Mouse (Mus musculus): ENCODE measurements at regions not wholly inside any gene's neighbourhood (a gene's known extent, or its start where the extent isn't known, plus 50 kb on each side); places are given as distances from the start of the nearest gene placed in this dataset.

DNA sequence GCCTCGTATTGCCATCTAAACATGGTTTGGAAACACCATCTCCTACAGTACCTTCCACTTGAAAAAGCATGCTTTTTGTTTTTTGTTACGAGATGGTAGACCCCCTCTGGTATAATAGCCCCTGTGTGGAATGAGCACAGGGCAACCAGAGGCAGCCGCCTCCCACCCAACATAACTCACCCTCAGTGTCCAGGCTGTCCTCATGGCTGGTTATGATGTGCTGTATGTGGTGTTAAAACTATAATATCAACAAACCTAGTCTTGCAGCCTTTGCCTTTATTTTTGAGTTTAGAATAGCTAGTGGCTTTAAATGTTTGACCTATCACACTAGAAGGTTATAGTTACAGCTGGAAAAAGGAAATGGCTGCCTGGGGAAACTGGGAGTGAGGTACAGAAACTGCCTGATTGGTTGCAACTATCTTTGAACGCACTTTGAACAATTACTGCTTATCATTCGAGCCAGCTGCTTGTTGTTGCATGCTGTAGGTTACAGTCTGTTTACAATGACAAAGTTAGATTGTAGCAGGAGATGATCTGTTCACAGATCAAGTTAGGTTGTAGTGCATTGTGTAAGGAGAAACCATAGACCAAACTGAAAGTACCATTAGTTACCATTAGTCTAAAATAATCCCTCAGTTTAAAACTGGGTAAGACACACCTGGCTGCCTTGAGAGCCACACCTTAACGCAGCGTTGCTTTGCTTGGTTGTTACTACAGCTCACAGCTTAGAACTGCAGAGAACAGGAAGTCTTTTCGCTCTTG is 414.8 kb downstream of the Klf5 start:
- 75% methylated on average over 8 of the region's 8 CpGs for WGBS
- no peak for ATAC-seq (replicated peaks; ENCODE audit: low FRiP score)
- no peaks in the 10 kb centered on the region for H3K4me1 ChIP-seq (replicated peaks; ENCODE audit: control insufficient read depth, insufficient read depth, low read length)

DNA sequence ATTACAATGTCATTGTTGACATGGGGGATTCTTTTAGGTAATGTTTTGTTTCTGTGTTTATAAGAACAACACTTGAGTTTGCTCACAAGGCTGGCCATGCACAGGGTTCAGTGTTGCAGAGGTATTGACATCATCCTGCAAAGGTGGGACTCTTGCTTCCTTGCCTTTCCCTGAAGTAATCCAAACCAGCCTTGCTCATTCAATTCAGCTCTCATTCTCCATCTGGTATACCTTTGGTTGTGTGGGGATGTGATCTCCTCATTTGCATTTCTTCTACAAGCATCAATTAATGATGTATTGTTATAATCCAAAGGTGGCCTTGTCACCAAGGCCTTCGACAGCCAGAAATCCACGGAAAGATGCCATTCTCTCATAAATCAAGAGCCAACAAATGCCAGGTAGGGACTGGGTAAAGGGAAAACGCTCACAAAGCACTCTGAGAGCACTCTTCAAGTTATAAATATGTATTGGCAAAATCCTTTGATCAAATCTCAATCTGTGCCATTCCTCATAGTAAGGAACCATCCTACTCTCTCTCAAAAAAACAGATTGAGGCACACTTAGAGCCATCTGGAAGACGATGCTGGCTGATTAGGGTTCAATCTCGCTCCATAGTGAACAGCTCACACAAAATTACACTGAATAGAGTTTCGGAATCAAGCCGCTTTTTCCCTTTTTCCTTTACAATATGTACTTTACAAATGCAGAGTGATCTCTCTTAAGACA is 435.1 kb downstream of the Klf5 start:
- Histone ChIP-seq H3K9me3 (ENCODE audit: control insufficient read depth, low read length) (peaks cover 2% of the 10 kb centered on the region; the same call in 1 of the 2 replicates), H3K9ac (ENCODE audit: low read depth, low read length) (no peak overlapping the region), H3K4me2 (no peak overlapping the region), H3K4me3 (ENCODE audit: low read depth, low read length) (no peak overlapping the region), H3K4me1 (replicated peaks; ENCODE audit: control insufficient read depth, insufficient read depth, low read length) (no peaks in the 10 kb centered on the region), H3K27ac (ENCODE audit: low read depth, low read length) (no peak overlapping the region), H3K27me3 (replicated peaks; ENCODE audit: control insufficient read depth, insufficient read depth, low read length) (no peaks in the 10 kb centered on the region), H3K36me3 (ENCODE audit: control insufficient read depth, insufficient read depth, low read length) (no peaks in the 10 kb centered on the region)
- DNase-seq (ENCODE audit: low spot score) (no peak), ATAC-seq (replicated peaks; ENCODE audit: low FRiP score) (no peak)
- WGBS, result 80% methylated on average over 7 of the region's 7 CpGs

More for the DNA sequence above, 414.8 kb downstream of the Klf5 start:
- Histone ChIP-seq H3K9me3 (ENCODE audit: control insufficient read depth, low read length) (no peaks in the 10 kb centered on the region), H3K9ac (ENCODE audit: low read depth, low read length) (no peak overlapping the region), H3K36me3 (ENCODE audit: control insufficient read depth, insufficient read depth, low read length) (no peaks in the 10 kb centered on the region), H3K4me3 (ENCODE audit: low read depth, low read length) (no peak overlapping the region), H3K27ac (ENCODE audit: low read depth, low read length) (no peak overlapping the region), H3K27me3 (replicated peaks; ENCODE audit: control insufficient read depth, insufficient read depth, low read length) (no peaks in the 10 kb centered on the region), H3K4me2 (no peak overlapping the region)
- DNase-seq (ENCODE audit: low spot score), result no peak

DNA sequence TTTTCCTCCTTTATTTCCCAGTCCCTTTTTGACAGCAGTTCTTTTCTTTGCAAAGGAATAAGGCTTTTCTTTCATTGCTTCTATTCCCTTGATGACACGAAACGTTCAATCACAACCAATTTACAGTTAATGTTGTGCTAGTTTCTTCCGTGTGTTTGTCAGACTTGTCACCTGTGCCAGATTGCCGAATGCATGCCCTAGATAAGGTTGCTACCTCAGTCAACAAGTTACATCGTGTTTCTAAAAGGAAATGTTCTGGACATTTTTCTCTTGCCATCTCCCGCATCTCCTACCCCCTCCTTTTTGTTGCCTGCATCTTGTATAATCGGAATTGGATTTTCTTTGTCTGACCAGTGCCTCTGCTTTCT is 435.7 kb downstream of the Klf5 start:
- H3K36me3 ChIP-seq (ENCODE audit: control insufficient read depth, insufficient read depth, low read length), result no peaks in the 10 kb centered on the region
- no peak overlapping the region for H3K9ac ChIP-seq (ENCODE audit: low read depth, low read length)
- no peak overlapping the region for H3K27ac ChIP-seq (ENCODE audit: low read depth, low read length)
- H3K4me3 ChIP-seq (ENCODE audit: low read depth, low read length), result no peak overlapping the region
- WGBS, result 82% methylated on average over 7 of the region's 7 CpGs
- no peaks in the 10 kb centered on the region for H3K9me3 ChIP-seq (ENCODE audit: control insufficient read depth, low read length)
- ATAC-seq (replicated peaks; ENCODE audit: low FRiP score) (no peak), DNase-seq (ENCODE audit: low spot score) (no peak)
- H3K4me2 ChIP-seq, result no peak overlapping the region
- no peaks in the 10 kb centered on the region for H3K27me3 ChIP-seq (replicated peaks; ENCODE audit: control insufficient read depth, insufficient read depth, low read length)
- no peaks in the 10 kb centered on the region for H3K4me1 ChIP-seq (replicated peaks; ENCODE audit: control insufficient read depth, insufficient read depth, low read length)

DNA sequence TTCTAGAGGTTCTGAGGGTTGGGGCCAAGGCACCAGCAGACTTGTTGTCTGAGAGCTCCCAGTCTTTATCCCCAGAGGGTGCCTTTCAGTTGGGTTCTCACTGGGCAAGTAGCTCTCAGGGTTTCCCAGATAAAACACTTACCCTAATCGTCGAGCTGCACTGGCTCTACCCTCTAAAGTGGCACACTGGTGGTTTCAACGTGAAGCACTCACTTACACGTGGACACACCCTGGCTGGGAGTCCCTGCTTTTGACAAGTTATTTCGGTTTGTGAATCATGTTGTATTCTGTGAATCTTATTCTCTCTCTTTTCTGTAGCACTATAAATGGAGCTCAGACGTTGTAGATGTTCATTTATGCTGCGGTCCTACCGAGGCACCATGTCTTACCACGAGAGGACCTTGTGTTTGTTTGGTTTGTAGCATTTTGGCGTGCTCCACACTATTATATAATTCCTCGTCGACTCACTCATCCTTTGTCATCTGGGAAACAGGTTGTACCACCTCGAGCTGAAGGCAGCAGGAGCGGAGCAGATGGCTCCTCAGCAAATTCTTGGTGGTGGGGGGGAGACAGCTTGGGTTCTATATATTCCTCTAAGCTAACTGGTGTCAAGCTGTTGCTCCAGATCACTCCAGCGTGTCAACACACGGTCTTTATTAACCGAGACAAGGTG is 445.3 kb downstream of the Klf5 start:
- H3K9ac ChIP-seq (ENCODE audit: low read depth, low read length), result no peak overlapping the region
- H3K4me1 ChIP-seq (replicated peaks; ENCODE audit: control insufficient read depth, insufficient read depth, low read length), result no peaks in the 10 kb centered on the region
- H3K4me3 ChIP-seq (ENCODE audit: low read depth, low read length), result no peak overlapping the region
- no peak overlapping the region for H3K4me2 ChIP-seq
- no peaks in the 10 kb centered on the region for H3K9me3 ChIP-seq (ENCODE audit: control insufficient read depth, low read length)
- H3K36me3 ChIP-seq (ENCODE audit: control insufficient read depth, insufficient read depth, low read length), result no peaks in the 10 kb centered on the region
- H3K27ac ChIP-seq (ENCODE audit: low read depth, low read length), result no peak overlapping the region
- no peak for DNase-seq (ENCODE audit: low spot score)
- WGBS, result 81% methylated on average over 17 of the region's 17 CpGs
- no peaks in the 10 kb centered on the region for H3K27me3 ChIP-seq (replicated peaks; ENCODE audit: control insufficient read depth, insufficient read depth, low read length)
- ATAC-seq (replicated peaks; ENCODE audit: low FRiP score), result no peak

DNA sequence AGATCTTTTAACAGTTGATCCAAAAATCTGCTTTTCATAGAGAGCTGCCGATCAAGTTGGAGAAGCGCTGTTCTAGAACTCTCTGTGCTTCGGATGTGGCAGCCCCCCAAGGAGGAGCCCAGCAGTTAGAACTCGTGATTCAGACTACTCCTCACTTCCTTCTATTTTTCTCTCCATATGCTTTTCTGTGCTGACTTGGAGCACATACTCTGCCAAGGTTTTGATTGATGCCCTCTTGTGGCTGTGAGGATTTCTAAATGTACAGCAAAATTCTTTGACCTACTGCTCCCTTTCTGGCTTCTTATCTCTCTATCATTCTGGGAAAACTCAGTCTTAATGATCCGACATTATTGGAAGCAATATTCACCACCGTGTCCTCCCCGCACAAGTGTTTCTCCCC is 446.7 kb downstream of the Klf5 start:
- 74% methylated on average over 7 of the region's 7 CpGs for WGBS
- Histone ChIP-seq H3K27ac (ENCODE audit: low read depth, low read length) (no peak overlapping the region), H3K4me3 (ENCODE audit: low read depth, low read length) (no peak overlapping the region), H3K36me3 (ENCODE audit: control insufficient read depth, insufficient read depth, low read length) (no peaks in the 10 kb centered on the region), H3K9me3 (ENCODE audit: control insufficient read depth, low read length) (no peaks in the 10 kb centered on the region), H3K4me2 (no peak overlapping the region), H3K9ac (ENCODE audit: low read depth, low read length) (no peak overlapping the region), H3K27me3 (replicated peaks; ENCODE audit: control insufficient read depth, insufficient read depth, low read length) (no peaks in the 10 kb centered on the region), H3K4me1 (replicated peaks; ENCODE audit: control insufficient read depth, insufficient read depth, low read length) (no peaks in the 10 kb centered on the region)
- DNase-seq (ENCODE audit: low spot score), result no peak
- no peak for ATAC-seq (replicated peaks; ENCODE audit: low FRiP score)

DNA sequence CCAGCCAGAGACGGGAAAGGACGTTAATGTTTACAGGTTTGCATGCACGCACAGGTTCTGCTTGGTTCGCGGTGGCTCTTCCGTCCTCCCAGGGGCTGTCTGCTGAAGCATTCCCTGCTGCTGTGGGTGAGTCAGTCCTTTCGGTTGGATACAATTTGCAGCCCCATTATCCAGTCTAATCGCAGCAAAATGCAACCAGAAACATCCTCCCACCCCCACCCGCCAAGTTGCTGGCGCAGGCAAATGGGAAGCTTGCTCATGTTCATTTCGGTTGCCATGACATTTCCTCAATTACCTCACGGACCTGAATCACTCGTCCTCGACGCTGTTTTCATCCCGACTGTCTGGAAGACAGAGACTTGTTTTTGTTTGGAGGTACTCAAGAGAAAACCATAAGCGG is 449.7 kb downstream of the Klf5 start:
- no peak overlapping the region for H3K9ac ChIP-seq (ENCODE audit: low read depth, low read length)
- ATAC-seq (replicated peaks; ENCODE audit: low FRiP score) (no peak), DNase-seq (ENCODE audit: low spot score) (no peak)
- whole genome bisulfite sequencing, result 82% methylated on average over 17 of the region's 17 CpGs
- H3K4me1 ChIP-seq (replicated peaks; ENCODE audit: control insufficient read depth, insufficient read depth, low read length), result no peaks in the 10 kb centered on the region
- no peak overlapping the region for H3K4me2 ChIP-seq
- H3K9me3 ChIP-seq (ENCODE audit: control insufficient read depth, low read length), result no peaks in the 10 kb centered on the region
- no peaks in the 10 kb centered on the region for H3K27me3 ChIP-seq (replicated peaks; ENCODE audit: control insufficient read depth, insufficient read depth, low read length)
- H3K27ac ChIP-seq (ENCODE audit: low read depth, low read length), result no peak overlapping the region
- no peak overlapping the region for H3K4me3 ChIP-seq (ENCODE audit: low read depth, low read length)
- H3K36me3 ChIP-seq (ENCODE audit: control insufficient read depth, insufficient read depth, low read length), result no peaks in the 10 kb centered on the region

DNA sequence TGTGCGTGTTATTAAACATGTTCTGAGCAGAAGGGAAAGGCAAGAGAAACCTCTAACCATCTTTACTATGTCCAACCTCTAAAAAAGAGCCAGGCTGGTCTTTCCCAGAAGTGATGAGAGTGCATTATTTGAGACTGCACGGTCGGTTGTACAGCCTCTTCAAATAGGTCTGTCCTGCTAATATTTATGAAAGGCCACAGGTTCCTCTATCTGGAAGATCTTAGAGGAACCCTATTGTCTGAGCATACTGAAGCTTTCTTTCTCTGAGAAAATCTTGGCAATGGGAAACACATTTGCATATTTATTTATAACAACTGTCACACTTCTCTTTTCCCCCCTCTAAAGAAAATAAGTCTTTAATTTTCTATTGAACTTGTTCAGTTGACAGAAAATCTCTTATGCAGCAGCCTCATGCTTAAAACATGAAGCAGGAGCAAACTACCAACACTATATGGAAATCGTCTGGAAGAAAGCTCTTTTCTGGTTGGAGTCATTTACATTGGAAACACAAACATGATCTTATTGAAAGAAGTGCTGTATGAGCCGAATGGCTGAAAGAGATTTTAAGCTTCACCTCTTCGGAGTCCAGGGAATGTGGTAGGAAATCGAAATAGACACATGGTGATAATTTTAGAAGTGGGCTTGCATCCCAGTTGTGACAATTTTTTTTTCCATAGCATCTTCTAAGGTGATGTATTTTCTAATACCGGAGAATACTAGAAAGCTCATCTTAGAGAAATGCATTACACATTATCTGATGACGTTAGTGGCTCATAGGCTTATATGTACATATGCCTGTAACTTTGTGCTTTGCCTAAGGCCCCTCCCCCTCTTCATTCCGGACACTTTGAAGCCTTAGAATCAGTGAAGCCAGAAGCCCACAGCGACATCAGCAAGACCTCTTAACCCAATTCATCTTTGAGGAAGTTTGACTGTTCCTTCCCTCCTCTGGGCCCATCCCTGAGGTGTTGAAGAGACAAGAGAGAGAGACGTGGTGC is 451.1 kb downstream of the Klf5 start:
- H3K4me2 ChIP-seq, result no peak overlapping the region
- 77% methylated on average over 12 of the region's 12 CpGs for WGBS

DNA sequence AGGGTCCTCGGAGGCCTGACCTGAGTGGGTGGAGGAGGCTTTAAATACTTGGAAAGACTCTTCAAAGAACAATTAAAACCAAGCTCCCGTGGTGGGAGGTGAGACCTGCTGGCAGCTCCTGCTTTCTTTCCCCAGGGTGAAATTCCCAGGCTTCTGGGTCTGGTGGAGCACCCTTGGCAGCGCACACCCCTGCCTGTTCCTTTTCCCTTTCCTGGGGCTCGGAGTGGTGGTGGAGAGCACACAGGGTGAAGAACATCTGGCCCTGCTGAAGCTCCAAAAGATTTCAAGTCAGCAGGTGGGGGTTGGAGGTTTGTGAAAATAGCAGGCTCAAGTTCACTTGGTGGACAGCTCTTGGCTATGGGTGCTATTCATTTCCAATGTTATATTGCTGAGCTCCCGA is 459.6 kb downstream of the Klf5 start:
- no peak overlapping the region for H3K4me3 ChIP-seq (ENCODE audit: low read depth, low read length)
- DNase-seq (ENCODE audit: low spot score), result no peak
- no peaks in the 10 kb centered on the region for H3K4me1 ChIP-seq (replicated peaks; ENCODE audit: control insufficient read depth, insufficient read depth, low read length)
- H3K27ac ChIP-seq (ENCODE audit: low read depth, low read length), result no peak overlapping the region
- H3K4me2 ChIP-seq, result no peak overlapping the region
- H3K36me3 ChIP-seq (ENCODE audit: control insufficient read depth, insufficient read depth, low read length), result no peaks in the 10 kb centered on the region
- 59% methylated on average over 5 of the region's 5 CpGs for WGBS
- no peaks in the 10 kb centered on the region for H3K27me3 ChIP-seq (replicated peaks; ENCODE audit: control insufficient read depth, insufficient read depth, low read length)
- ATAC-seq (replicated peaks; ENCODE audit: low FRiP score), result no peak
- H3K9ac ChIP-seq (ENCODE audit: low read depth, low read length), result no peak overlapping the region
- no peaks in the 10 kb centered on the region for H3K9me3 ChIP-seq (ENCODE audit: control insufficient read depth, low read length)

More for the DNA sequence above, 451.1 kb downstream of the Klf5 start:
- Histone ChIP-seq H3K9ac (ENCODE audit: low read depth, low read length) (no peak overlapping the region), H3K4me3 (ENCODE audit: low read depth, low read length) (no peak overlapping the region), H3K27ac (ENCODE audit: low read depth, low read length) (no peak overlapping the region), H3K27me3 (replicated peaks; ENCODE audit: control insufficient read depth, insufficient read depth, low read length) (no peaks in the 10 kb centered on the region), H3K9me3 (ENCODE audit: control insufficient read depth, low read length) (no peaks in the 10 kb centered on the region), H3K36me3 (ENCODE audit: control insufficient read depth, insufficient read depth, low read length) (no peaks in the 10 kb centered on the region), H3K4me1 (replicated peaks; ENCODE audit: control insufficient read depth, insufficient read depth, low read length) (no peaks in the 10 kb centered on the region)
- DNase-seq (ENCODE audit: low spot score) (no peak), ATAC-seq (replicated peaks; ENCODE audit: low FRiP score) (no peak)

Measured in liver, embryonic 11.5 days (tissue).